Mouse (Mus musculus): ENCODE measurements around the gene Gnat2. TPM values are rescaled to one million over a fixed set of nuclear protein-coding genes. Genes with fewer than 3 reads are reported as not detected.

Gnat2 gene
- total and polyA plus RNA-seq, 3 experiments = 11.2 to 17.5 (median 13.3) TPM

- H3K9me3 ChIP-seq (replicated peaks; ENCODE audit: low read length) = no peaks in the 10 kb centered on the region
- no peak for DNase-seq (ENCODE audit: extremely low read depth)
- H3K27ac ChIP-seq (ENCODE audit: insufficient read depth, low read depth) = no peak overlapping the region
- no peak overlapping the region for H3K4me3 ChIP-seq (replicated peaks in 1 of 3; ENCODE audit: low read depth in 2 of 3, low read length in 2 of 3, poor library complexity in 1 of 3)
- no peaks in the 10 kb centered on the region for H3K79me2 ChIP-seq (replicated peaks; ENCODE audit: control insufficient read depth, extremely low read depth, insufficient read depth, poor library complexity, severe bottlenecking)
- no peak for TF ChIP-seq MXI1 (IDR thresholded peaks at IDR 0.05; ENCODE audit: low read depth, low read length)
- no peak for TF ChIP-seq MYC (IDR thresholded peaks at IDR 0.05; ENCODE audit: low read depth, low read length)
- TF ChIP-seq ZNF384 (IDR thresholded peaks at IDR 0.05; ENCODE audit: low read depth, low read length) = no peak
- TF ChIP-seq JUND (conservative IDR thresholded peaks at IDR 0.05; ENCODE audit: low read depth, low read length) = no peak
- TF ChIP-seq IRF4 (IDR thresholded peaks at IDR 0.05; ENCODE audit: low read depth, low read length) = no peak
- no peak for TF ChIP-seq KAT2A (IDR thresholded peaks at IDR 0.05; ENCODE audit: insufficient replicate concordance, low read length)
- no peak for TF ChIP-seq MAX (IDR thresholded peaks at IDR 0.05; ENCODE audit: low read length)
- H3K36me3 ChIP-seq (replicated peaks in 1 of 2; ENCODE audit: control insufficient read depth in 1 of 2, insufficient read depth in 1 of 2, low read length in 1 of 2) = no peaks in the 10 kb centered on the region
- H3K4me2 ChIP-seq (ENCODE audit: insufficient read depth, low read depth, poor library complexity, severe bottlenecking) = no peak overlapping the region
- peaks cover 4 to 14% of the 10 kb centered on the region in 2 experiments for H3K4me1 ChIP-seq (ENCODE audit: control insufficient read depth in 1 of 2, insufficient read depth in 2 of 2)
- H3K27me3 ChIP-seq (replicated peaks) = no peaks in the 10 kb centered on the region
- dilution Hi-C loops (cut with MboI; ENCODE audit: extremely low pct_ligation_motif_present, extremely low pct_unique_long_range_greater_than_20kb, low sequenced_read_pairs) = no loop called here
- no peak overlapping the region for H3K9ac ChIP-seq (ENCODE audit: insufficient read depth, low read depth)
- in situ Hi-C loops (cut with MboI; ENCODE audit: low pct_ligation_motif_present, low pct_unique_long_range_greater_than_20kb, low sequenced_read_pairs) = loop anchor here (5.0 kb wide), 1 partner anchor 123 kb away; the partner anchor contains the start of gene Gstm6
These were observed 27.0 kb upstream of the Gnat2 start for GRCm38 (mm10) chr3:108065551-108065950.

- in situ Hi-C loops (cut with MboI; ENCODE audit: low pct_ligation_motif_present, low pct_unique_long_range_greater_than_20kb, low sequenced_read_pairs) = loop anchor here (5.0 kb wide), 1 partner anchor 125 kb away; the partner anchor contains the start of gene Gstm6
- Histone ChIP-seq H3K9me3 (replicated peaks; ENCODE audit: low read length) (no peaks in the 10 kb centered on the region), H3K9ac (ENCODE audit: insufficient read depth, low read depth) (no peak overlapping the region), H3K4me1 (ENCODE audit: control insufficient read depth in 1 of 2, insufficient read depth in 2 of 2) (peaks cover 4 to 9% of the 10 kb centered on the region in 2 experiments), H3K27me3 (replicated peaks) (no peaks in the 10 kb centered on the region), H3K79me2 (replicated peaks; ENCODE audit: control insufficient read depth, extremely low read depth, insufficient read depth, poor library complexity, severe bottlenecking) (no peaks in the 10 kb centered on the region), H3K4me2 (ENCODE audit: insufficient read depth, low read depth, poor library complexity, severe bottlenecking) (no peak overlapping the region), H3K27ac (ENCODE audit: insufficient read depth, low read depth) (no peak overlapping the region), H3K4me3 (replicated peaks in 1 of 3; ENCODE audit: low read depth in 2 of 3, low read length in 2 of 3, poor library complexity in 1 of 3) (no peak overlapping the region), H3K36me3 (replicated peaks in 1 of 2; ENCODE audit: control insufficient read depth in 1 of 2, insufficient read depth in 1 of 2, low read length in 1 of 2) (peaks cover 2 to 13% of the 10 kb centered on the region in 2 experiments)
- no peak for TF ChIP-seq MAX (IDR thresholded peaks at IDR 0.05; ENCODE audit: low read length)
- no peak for TF ChIP-seq E2F4 (IDR thresholded peaks at IDR 0.05; ENCODE audit: insufficient replicate concordance, low read depth, low read length)
- TF ChIP-seq ZKSCAN1 (IDR thresholded peaks at IDR 0.05; ENCODE audit: borderline replicate concordance, low read depth, low read length) = no peak
- TF ChIP-seq USF1 (IDR thresholded peaks at IDR 0.05; ENCODE audit: low read depth, low read length) = no peak
- no peak for TF ChIP-seq SMC3 (IDR thresholded peaks at IDR 0.05; ENCODE audit: low read depth, low read length)
- no peak for TF ChIP-seq NELFE (IDR thresholded peaks at IDR 0.05; ENCODE audit: low read depth, low read length)
- TF ChIP-seq ZMIZ1 (IDR thresholded peaks at IDR 0.05; ENCODE audit: low read depth, low read length) = no peak
- TF ChIP-seq CHD1 (IDR thresholded peaks at IDR 0.05; ENCODE audit: low read depth, low read length) = no peak
- no peak for TF ChIP-seq PAX5 (IDR thresholded peaks at IDR 0.05; ENCODE audit: low read length)
- TF ChIP-seq MYC (IDR thresholded peaks at IDR 0.05; ENCODE audit: low read depth, low read length) = no peak
- no peak for TF ChIP-seq NRF1 (IDR thresholded peaks at IDR 0.05; ENCODE audit: low read depth, low read length)
- TF ChIP-seq HCFC1 (IDR thresholded peaks at IDR 0.05; ENCODE audit: low read depth, low read length) = no peak
- no peak for TF ChIP-seq USF2 (conservative IDR thresholded peaks at IDR 0.05; ENCODE audit: low read depth, low read length)
- TF ChIP-seq MEF2A (IDR thresholded peaks at IDR 0.05; ENCODE audit: borderline replicate concordance, low read depth, low read length) = no peak
- no peak for DNase-seq (ENCODE audit: extremely low read depth)
- dilution Hi-C loops (cut with MboI; ENCODE audit: extremely low pct_ligation_motif_present, extremely low pct_unique_long_range_greater_than_20kb, low sequenced_read_pairs) = no loop called here
These were observed 25.1 kb upstream of the Gnat2 start for GRCm38 (mm10) chr3:108067370-108067934.

Data from CH12.LX (cell line).